9 mouse cellular contexts compared by ENCODE assay signal in the genomic region with DNA sequence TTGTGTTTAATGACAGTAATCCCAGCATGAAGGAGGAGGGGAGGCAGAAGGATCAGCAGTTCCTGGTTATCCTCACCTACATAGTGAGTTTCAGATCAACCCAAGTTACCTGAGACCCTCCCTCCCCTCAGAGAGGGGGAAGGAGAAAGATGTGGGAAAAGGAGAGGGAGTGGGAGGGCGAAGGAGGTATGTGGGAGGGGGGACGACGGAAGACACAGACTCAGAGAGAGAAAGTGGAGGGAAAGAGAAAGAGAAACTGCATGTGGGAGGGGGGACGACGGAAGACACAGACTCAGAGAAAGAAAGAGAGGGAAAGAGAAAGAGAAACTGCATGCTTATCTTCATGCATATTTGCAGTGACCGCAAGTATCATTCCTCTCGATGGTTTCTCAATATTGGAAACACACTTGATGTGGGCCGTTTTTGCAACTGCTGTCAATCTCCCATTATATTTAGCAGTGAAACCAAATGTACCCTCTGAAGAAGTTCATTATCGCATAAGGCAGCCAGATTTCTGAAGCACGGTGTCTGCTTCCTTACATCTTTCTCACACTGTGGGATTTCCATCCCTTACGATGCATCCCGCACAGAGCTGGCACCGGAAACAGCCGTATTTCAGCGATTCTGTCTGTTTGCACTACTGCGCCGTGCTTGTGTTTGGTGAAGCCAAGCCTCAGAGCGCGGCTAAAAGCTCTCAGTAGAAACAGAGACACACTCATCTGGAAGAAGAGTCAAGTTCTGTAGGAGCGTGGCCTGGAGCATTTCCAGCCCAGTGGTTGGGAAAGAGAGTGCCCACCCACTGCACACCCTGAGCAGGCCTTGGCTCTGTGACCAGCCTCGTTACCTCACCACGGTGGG. TPM values are rescaled to one million over a fixed set of nuclear protein-coding genes. Genes with fewer than 3 reads are reported as not detected.
DNase-seq lines count a peak whose midpoint lies in the region; ATAC-seq lines count a peak whose summit lies in the region.
"Had no signal": no experiment of that assay in that cellular context is flagged by ENCODE, and none has a peak within 500 bp of the region (broad histone marks: within the 10 kb centered on the region; RNA-seq: fewer than 3 reads in every experiment).

No protein-coding gene starts in this region.

- 0 out of 2 replicates have a peak overlapping the region, but pooled peaks have one; percentile 10 for H3K9ac ChIP-seq in kidney, embryonic 15.5 days
- peak overlapping the region; percentile 54; the same call in 1 of the 2 replicates for H3K9ac ChIP-seq in embryonic facial prominence, embryonic 13.5 days
- no peak overlapping the region for H3K9ac ChIP-seq in stomach, embryonic 15.5 days
- H3K9ac ChIP-seq: liver, embryonic 15.5 days had no signal

- no peaks in the 10 kb centered on the region for H3K36me3 ChIP-seq in kidney, embryonic 15.5 days
- no peaks in the 10 kb centered on the region for H3K36me3 ChIP-seq in embryonic facial prominence, embryonic 13.5 days
- no peaks in the 10 kb centered on the region for H3K36me3 ChIP-seq in stomach, embryonic 15.5 days
- H3K36me3 ChIP-seq: liver, embryonic 15.5 days had no signal

- ATAC-seq in kidney, embryonic 15.5 days (replicated peaks; ENCODE audit: low FRiP score): 0 out of 2 replicates have a peak, but pooled peaks have one; percentile 54
- ATAC-seq in CD4-positive, CD25-positive, alpha-beta regulatory T cell, adult 4 months: peak; percentile 77
- ATAC-seq in embryonic facial prominence, embryonic 13.5 days (ENCODE audit: insufficient number of reproducible peaks, insufficient read depth, low FRiP score, low TSS enrichment, low read depth): peak; percentile 80; the same call in 1 of the 2 replicates
- ATAC-seq in stomach, embryonic 15.5 days (ENCODE audit: insufficient read depth, low FRiP score, low read depth): no peak

- H3K4me2 ChIP-seq in kidney, embryonic 15.5 days: 0 out of 2 replicates have a peak overlapping the region, but pooled peaks have one; percentile 7
- H3K4me2 ChIP-seq in embryonic facial prominence, embryonic 13.5 days: peak overlapping the region; percentile 44
- peak overlapping the region; percentile 26; the same call in 1 of the 2 replicates for H3K4me2 ChIP-seq in stomach, embryonic 15.5 days
- H3K4me2 ChIP-seq: liver, embryonic 15.5 days had no signal

- 0 out of 2 replicates have a peak overlapping the region, but pooled peaks have one; percentile 32 for H3K27ac ChIP-seq in kidney, embryonic 15.5 days
- peak overlapping the region; percentile 82 for H3K27ac ChIP-seq in embryonic facial prominence, embryonic 13.5 days
- H3K27ac ChIP-seq in stomach, embryonic 15.5 days: no peak overlapping the region
- H3K27ac ChIP-seq: liver, embryonic 15.5 days had no signal

- WGBS in kidney, embryonic 15.5 days: 65% methylated on average over 22 of the region's 22 CpGs
- WGBS in embryonic facial prominence, embryonic 13.5 days: 43% methylated on average over 22 of the region's 22 CpGs
- WGBS in stomach, embryonic 15.5 days: 64% methylated on average over 22 of the region's 22 CpGs

- H3K9me3 ChIP-seq in kidney, embryonic 15.5 days (replicated peaks): no peaks in the 10 kb centered on the region
- no peaks in the 10 kb centered on the region for H3K9me3 ChIP-seq in embryonic facial prominence, embryonic 13.5 days
- no peaks in the 10 kb centered on the region for H3K9me3 ChIP-seq in stomach, embryonic 15.5 days
- H3K9me3 ChIP-seq: liver, embryonic 15.5 days had no signal

- H3K4me1 ChIP-seq in kidney, embryonic 15.5 days: peaks cover 13% of the 10 kb centered on the region
- peaks cover 19% of the 10 kb centered on the region for H3K4me1 ChIP-seq in embryonic facial prominence, embryonic 13.5 days
- H3K4me1 ChIP-seq in stomach, embryonic 15.5 days: no peaks in the 10 kb centered on the region
- H3K4me1 ChIP-seq: liver, embryonic 15.5 days had no signal

- H3K27me3 ChIP-seq in kidney, embryonic 15.5 days: no peaks in the 10 kb centered on the region
- no peaks in the 10 kb centered on the region for H3K27me3 ChIP-seq in embryonic facial prominence, embryonic 13.5 days
- H3K27me3 ChIP-seq in stomach, embryonic 15.5 days (replicated peaks): no peaks in the 10 kb centered on the region
- H3K27me3 ChIP-seq: liver, embryonic 15.5 days had no signal

- H3K4me3 ChIP-seq in kidney, embryonic 15.5 days (replicated peaks): no peak overlapping the region
- H3K4me3 ChIP-seq in embryonic facial prominence, embryonic 13.5 days: peak overlapping the region; percentile 13
- no peak overlapping the region for H3K4me3 ChIP-seq in stomach, embryonic 15.5 days (replicated peaks)
- H3K4me3 ChIP-seq: liver, embryonic 15.5 days had no signal

- DNase-seq in kidney, adult 8-10 months: no peak
- peak; percentile 20 to 43 for DNase-seq in layer of hippocampus, postnatal 10 days (ENCODE audit: low spot score in 2 of 2)
- DNase-seq in thymus, postnatal 25 days: no peak
- no peak for DNase-seq in spleen, postnatal 36 days (ENCODE audit: low spot score in 2 of 2)

RNA-seq across cellular contexts. Expression of gene Tead1, which starts 58.6 kb away (rescaled TPM):
- polyA plus RNA-seq in kidney, embryonic 15.5 days (2015; fragmentation: Nextera tagmentation; extraction: Ambion mirVana): 27.6 and 30.4 TPM in 2 replicates
- polyA plus RNA-seq in CD4-positive, CD25-positive, alpha-beta regulatory T cell, adult 4 months (2017; shearing (Covaris generic)): under 1 TPM; 0.03 to 0.61 TPM
- polyA plus RNA-seq in embryonic facial prominence, embryonic 13.5 days (2015; fragmentation: Nextera tagmentation; extraction: Ambion mirVana): 44.5 and 44.9 TPM in 2 replicates
- total RNA-seq in layer of hippocampus, postnatal 10 days (2021): 10 to 100 TPM; 32.2 to 33.0 TPM
- 25.7 and 30.2 TPM in 2 replicates for polyA plus RNA-seq in stomach, embryonic 15.5 days (2015; fragmentation: Nextera tagmentation; extraction: Ambion mirVana)

Comparison
In these comparisons a context has a peak if more than half of its experiments do, and no peak if none do; other contexts are left out.
1. DNase-seq: peak in layer of hippocampus, postnatal 10 days (2 of 2); none in kidney, adult 8-10 months (0 of 2), thymus, postnatal 25 days (single experiment) and spleen, postnatal 36 days (0 of 2).
2. RNA of gene Tead1, which starts 58.6 kb away (polyA plus RNA-seq): 44.5 to 44.9 TPM in embryonic facial prominence, embryonic 13.5 days, 27.6 to 30.4 TPM in kidney, embryonic 15.5 days and 25.7 to 30.2 TPM in stomach, embryonic 15.5 days; 0.03 to 0.61 TPM in CD4-positive, CD25-positive, alpha-beta regulatory T cell, adult 4 months; every median in the first group is over 10 times any median in the second.
3. Peak in every context shown above with its lines, with median percentiles within 50 percentile points of each other: H3K4me2 ChIP-seq.